ENCODE assay signal across 8 mouse cellular contexts in genomic region chr13:23298445-23299232, GRCm38 (mm10). TPM values are rescaled to one million over a fixed set of nuclear protein-coding genes. Genes with fewer than 3 reads are reported as not detected.
DNase-seq lines count a peak whose midpoint lies in the region; ATAC-seq and TF ChIP-seq lines count a peak whose summit lies in the region.

No protein-coding gene starts in this region.

- no peak overlapping the region for H3K27ac ChIP-seq in thymus, adult 2 months (ENCODE audit: control insufficient read depth, insufficient read depth, low read length)
- H3K27ac ChIP-seq in hindbrain, embryonic 16.5 days (ENCODE audit: low read depth, low read length), result no peak overlapping the region
- H3K27ac ChIP-seq in midbrain, embryonic 13.5 days, result no peak overlapping the region

- H3K4me1 ChIP-seq in thymus, adult 2 months (replicated peaks; ENCODE audit: control insufficient read depth, insufficient read depth, low read length), result no peaks in the 10 kb centered on the region
- no peaks in the 10 kb centered on the region for H3K4me1 ChIP-seq in hindbrain, embryonic 16.5 days (ENCODE audit: control insufficient read depth, insufficient read depth, low read depth, low read length)
- H3K4me1 ChIP-seq in midbrain, embryonic 13.5 days (replicated peaks), result peaks cover 9% of the 10 kb centered on the region; the same call in 1 of the 2 replicates

- no peak for TF ChIP-seq CTCF in thymus, adult 2 months (IDR thresholded peaks at IDR 0.05; ENCODE audit: borderline replicate concordance, control insufficient read depth, extremely low read depth, insufficient read depth, low read length, poor library complexity)

- DNase-seq in cerebellum, postnatal 25 days, result peak; percentile 7 to 17
- no peak for DNase-seq in cerebellum, adult 8-10 months
- DNase-seq in thymus, postnatal 4 days, result peak; percentile 17
- DNase-seq in thymus, adult 2 months, result no peak
- no peak for DNase-seq in thymus, postnatal 10 days (ENCODE audit: low spot score in 2 of 2)
- DNase-seq in layer of hippocampus, postnatal 36 days, result no peak

- H3K9me3 ChIP-seq in hindbrain, embryonic 16.5 days (ENCODE audit: control insufficient read depth, low read length), result no peaks in the 10 kb centered on the region
- H3K9me3 ChIP-seq in midbrain, embryonic 13.5 days, result no peaks in the 10 kb centered on the region

- WGBS in thymus, adult 2 months, result 31% methylated on average over 21 of the region's 21 CpGs
- 3% methylated on average over 21 of the region's 21 CpGs for WGBS in hindbrain, embryonic 16.5 days
- WGBS in midbrain, embryonic 13.5 days, result 2% methylated on average over 21 of the region's 21 CpGs

- H3K27me3 ChIP-seq in thymus, adult 2 months (ENCODE audit: control insufficient read depth, insufficient read depth, low read length), result peaks cover 4% of the 10 kb centered on the region
- peaks cover 9% of the 10 kb centered on the region; the same call in 1 of the 2 replicates for H3K27me3 ChIP-seq in hindbrain, embryonic 16.5 days (replicated peaks; ENCODE audit: control insufficient read depth, insufficient read depth, low read length)
- H3K27me3 ChIP-seq in midbrain, embryonic 13.5 days, result peaks cover 32% of the 10 kb centered on the region

- no peak overlapping the region for H3K4me3 ChIP-seq in thymus, adult 2 months (ENCODE audit: control insufficient read depth, insufficient read depth, low read length)
- peak overlapping the region; percentile 45 for H3K4me3 ChIP-seq in hindbrain, embryonic 16.5 days (ENCODE audit: low read length)
- H3K4me3 ChIP-seq in midbrain, embryonic 13.5 days (replicated peaks), result peak overlapping the region; percentile 42

- no peaks in the 10 kb centered on the region for H3K36me3 ChIP-seq in thymus, adult 2 months (ENCODE audit: control insufficient read depth, insufficient read depth, low read length)
- H3K36me3 ChIP-seq in hindbrain, embryonic 16.5 days (ENCODE audit: control insufficient read depth, insufficient read depth, low read length), result no peaks in the 10 kb centered on the region
- no peaks in the 10 kb centered on the region for H3K36me3 ChIP-seq in midbrain, embryonic 13.5 days

- peak overlapping the region; percentile 78 for H3K4me2 ChIP-seq in hindbrain, embryonic 16.5 days (ENCODE audit: low read length)
- peak overlapping the region; percentile 55 for H3K4me2 ChIP-seq in midbrain, embryonic 13.5 days (replicated peaks)

- no peak for TF ChIP-seq POLR2A in thymus, adult 2 months (IDR thresholded peaks at IDR 0.05; ENCODE audit: control insufficient read depth, extremely low read depth, insufficient read depth, low read length, poor library complexity)

- H3K9ac ChIP-seq in hindbrain, embryonic 16.5 days (ENCODE audit: low read depth, low read length), result no peak overlapping the region; the same call in 1 of the 2 replicates
- no peak overlapping the region for H3K9ac ChIP-seq in midbrain, embryonic 13.5 days (replicated peaks)

- peak; percentile 91 for ATAC-seq in hindbrain, embryonic 16.5 days
- ATAC-seq in midbrain, embryonic 13.5 days, result peak; percentile 70; the same call in 1 of the 2 replicates

RNA-seq across cellular contexts. Expression of gene Vmn1r223, which starts 51.7 kb away (rescaled TPM):
- polyA plus RNA-seq in thymus, adult 2 months (2012; rRNA removed), result not detected in 2 replicates
- polyA plus RNA-seq in hindbrain, embryonic 16.5 days (2015; fragmentation: Nextera tagmentation; extraction: Ambion mirVana), result not detected in 2 replicates
- polyA plus RNA-seq in midbrain, embryonic 13.5 days (2015; fragmentation: Nextera tagmentation; extraction: Ambion mirVana), result not detected in 2 replicates
- total RNA-seq in layer of hippocampus, postnatal 36 days (2021), result not detected

Comparison
In these comparisons a context has a peak if more than half of its experiments do, and no peak if none do; other contexts are left out.
1. DNase-seq: peak in cerebellum, postnatal 25 days (2 of 2) and thymus, postnatal 4 days (single experiment); none in cerebellum, adult 8-10 months (single experiment), thymus, adult 2 months (single experiment), thymus, postnatal 10 days (0 of 2) and layer of hippocampus, postnatal 36 days (0 of 2).